Mouse (Mus musculus): ENCODE results near the gene Bdh1.

- no peak for TF ChIP-seq HCFC1 (IDR thresholded peaks at IDR 0.05; ENCODE audit: borderline replicate concordance, insufficient read depth, low read length)
- TF ChIP-seq ZNF384 (IDR thresholded peaks at IDR 0.05; ENCODE audit: low read depth, low read length) = no peak
- no peak for TF ChIP-seq ZC3H11A (IDR thresholded peaks at IDR 0.05; ENCODE audit: borderline replicate concordance, low read depth, low read length)
- TF ChIP-seq CHD2 (IDR thresholded peaks at IDR 0.05; ENCODE audit: low read depth, low read length) = no peak
- TF ChIP-seq MAFK (IDR thresholded peaks at IDR 0.05; ENCODE audit: insufficient read depth, low read depth, low read length) = no peak
Measured at GRCm38 (mm10) chr16:31426496-31427126, 4.5 kb downstream of the Bdh1 start.
